Mouse (Mus musculus) thymus, adult 2 months (tissue): ENCODE measurements around the gene March11. TPM values are rescaled to one million over a fixed set of nuclear protein-coding genes. Genes with fewer than 3 reads are reported as not detected.

Source experiments
- DNase-seq: peaks from one replicate; pipeline ENCODE4 v3.0.0; 2021
- H3K27ac ChIP-seq: fragments of 200-500 bp; 2 replicates; pipeline ENCODE4 v1.5.1; 2012; ENCODE audit warnings: low read length, control low read depth; ENCODE audit not compliant: control insufficient read depth, insufficient read depth
- H3K27me3 ChIP-seq: fragments of 200-500 bp; 2 replicates; pipeline ENCODE4 v1.6.1; 2012; ENCODE audit warnings: mild to moderate bottlenecking, low read length, moderate library complexity, mixed read lengths; ENCODE audit not compliant: control insufficient read depth, insufficient read depth
- H3K36me3 ChIP-seq: fragments of 200-500 bp; 2 replicates; pipeline ENCODE4 v1.6.1; 2012; ENCODE audit warnings: mild to moderate bottlenecking, low read length, moderate library complexity; ENCODE audit not compliant: control insufficient read depth, insufficient read depth
- H3K4me1 ChIP-seq: fragments of 200-500 bp; replicated peaks from 2 replicates; pipeline ENCODE4 v1.6.1; 2012; ENCODE audit warnings: low read length; ENCODE audit not compliant: control insufficient read depth, insufficient read depth
- H3K4me3 ChIP-seq: fragments of 200-500 bp; 2 replicates; pipeline ENCODE4 v1.5.1; 2012; ENCODE audit warnings: mild to moderate bottlenecking, low read length, control low read depth, moderate library complexity; ENCODE audit not compliant: control insufficient read depth, insufficient read depth
- CTCF ChIP-seq: fragments of 200-500 bp; IDR thresholded peaks from 2 replicates; pipeline ENCODE4 v1.5.1; 2012; ENCODE audit warnings: mild to moderate bottlenecking, control low read depth, low read length, moderate library complexity, borderline replicate concordance; ENCODE audit not compliant: control insufficient read depth, poor library complexity, insufficient read depth; ENCODE audit errors: extremely low read depth
- POLR2A ChIP-seq: fragments of 200-500 bp; IDR thresholded peaks from 2 replicates; pipeline ENCODE4 v1.6.1; 2012; ENCODE audit warnings: mild to moderate bottlenecking, low read length, control low read depth, moderate library complexity; ENCODE audit not compliant: control insufficient read depth, poor library complexity, insufficient read depth; ENCODE audit errors: extremely low read depth
- WGBS: fragments of 180-500 bp; shearing (Covaris S2); methylation state at CpG from one replicate; pipeline ENCODE4 v1.1.7; 2018; 5-methylcytosine and 5-hydroxymethylcytosine counted together
- polyA plus RNA-seq: library from polyadenylated mRNA; depleted of rRNA; stranded (reverse); fragments of >200 nt; gene quantifications from 2 replicates; pipeline ENCODE4 v1.2.3, GENCODE M21; 2012

The March11 gene
- polyA plus RNA-seq, 1 experiment, result 0.23 TPM

GRCm38 (mm10) chr15:26365344-26365743, 56.5 kb downstream of the March11 start:
- 14% methylated on average over 7 of the region's 7 CpGs for WGBS

GRCm38 (mm10) chr15:26366511-26366910, 57.7 kb downstream of the March11 start:
- Histone ChIP-seq H3K27me3 (no peaks in the 10 kb centered on the region), H3K4me3 (no peak overlapping the region), H3K4me1 (no peaks in the 10 kb centered on the region), H3K36me3 (no peaks in the 10 kb centered on the region), H3K27ac (no peak overlapping the region)
- WGBS, result 89% methylated on average over 5 of the region's 5 CpGs
- DNase-seq, result no peak
- no peak for TF ChIP-seq CTCF
- TF ChIP-seq POLR2A, result no peak

More at GRCm38 (mm10) chr15:26365344-26365743, 56.5 kb downstream of the March11 start:
- Histone ChIP-seq H3K27ac (no peak overlapping the region), H3K4me3 (no peak overlapping the region), H3K36me3 (no peaks in the 10 kb centered on the region), H3K4me1 (no peaks in the 10 kb centered on the region), H3K27me3 (no peaks in the 10 kb centered on the region)
- TF ChIP-seq CTCF (no peak), POLR2A (no peak)
- DNase-seq, result no peak

GRCm38 (mm10) chr15:26373759-26374158, 64.9 kb downstream of the March11 start:
- Histone ChIP-seq H3K27ac (no peak overlapping the region), H3K4me3 (no peak overlapping the region), H3K36me3 (no peaks in the 10 kb centered on the region), H3K27me3 (no peaks in the 10 kb centered on the region), H3K4me1 (no peaks in the 10 kb centered on the region)
- TF ChIP-seq CTCF (no peak), POLR2A (no peak)
- WGBS, result 96% methylated on average over 5 of the region's 5 CpGs
- DNase-seq, result no peak

GRCm38 (mm10) chr15:26374232-26374631, 65.4 kb downstream of the March11 start:
- H3K4me3 ChIP-seq, result no peak overlapping the region
- no peaks in the 10 kb centered on the region for H3K27me3 ChIP-seq
- DNase-seq, result no peak
- H3K36me3 ChIP-seq, result no peaks in the 10 kb centered on the region
- no peak overlapping the region for H3K27ac ChIP-seq
- WGBS, result 90% methylated on average over 2 of the region's 2 CpGs
- H3K4me1 ChIP-seq, result no peaks in the 10 kb centered on the region
- TF ChIP-seq POLR2A (no peak), CTCF (no peak)

- WGBS, result 91% methylated on average over 3 of the region's 3 CpGs
- Histone ChIP-seq H3K36me3 (no peaks in the 10 kb centered on the region), H3K4me1 (no peaks in the 10 kb centered on the region), H3K27ac (no peak overlapping the region), H3K4me3 (no peak overlapping the region), H3K27me3 (no peaks in the 10 kb centered on the region)
- no peak for TF ChIP-seq CTCF
- DNase-seq, result no peak
These were observed 66.1 kb downstream of the March11 start for GRCm38 (mm10) chr15:26374946-26375345.

- WGBS, result 85% methylated on average over 2 of the region's 2 CpGs
- no peak for DNase-seq
These were observed 68.5 kb downstream of the March11 start for GRCm38 (mm10) chr15:26377355-26377754.

GRCm38 (mm10) chr15:26378879-26379278, 70.0 kb downstream of the March11 start:
- Histone ChIP-seq H3K27me3 (no peaks in the 10 kb centered on the region), H3K4me3 (no peak overlapping the region), H3K27ac (no peak overlapping the region), H3K4me1 (no peaks in the 10 kb centered on the region), H3K36me3 (no peaks in the 10 kb centered on the region)
- WGBS, result 91% methylated on average over 4 of the region's 4 CpGs
- no peak for DNase-seq
- TF ChIP-seq CTCF (no peak), POLR2A (no peak)

More at GRCm38 (mm10) chr15:26377355-26377754, 68.5 kb downstream of the March11 start:
- H3K4me1 ChIP-seq, result no peaks in the 10 kb centered on the region
- TF ChIP-seq POLR2A, result no peak
- TF ChIP-seq CTCF, result no peak
- H3K4me3 ChIP-seq, result no peak overlapping the region
- H3K36me3 ChIP-seq, result no peaks in the 10 kb centered on the region
- H3K27ac ChIP-seq, result no peak overlapping the region
- no peaks in the 10 kb centered on the region for H3K27me3 ChIP-seq
